Comparison of ENCODE assay signal across 13 mouse cellular contexts in genomic region chr17:50054586-50054985, GRCm38 (mm10).
DNase-seq lines count a peak whose midpoint lies in the region; ATAC-seq lines count a peak whose summit lies in the region.
"Had no signal": no experiment of that assay in that cellular context is flagged by ENCODE, and none has a peak within 500 bp of the region (broad histone marks: within the 10 kb centered on the region; RNA-seq: fewer than 3 reads in every experiment).

No protein-coding gene starts in this region.

- H3K27ac ChIP-seq in embryonic facial prominence, embryonic 15.5 days (replicated peaks): 0 out of 2 replicates have a peak overlapping the region, but pooled peaks have one; percentile 17
- H3K27ac ChIP-seq in embryonic facial prominence, embryonic 10.5 days (replicated peaks): no peak overlapping the region

- H3K9ac ChIP-seq in embryonic facial prominence, embryonic 15.5 days: no peak overlapping the region
- H3K9ac ChIP-seq: midbrain, embryonic 15.5 days had no signal

- no peak for DNase-seq in embryonic facial prominence, embryonic 10.5 days (ENCODE audit: low spot score)
- DNase-seq in layer of hippocampus, adult 8-10 months (ENCODE audit: low spot score in 2 of 2): peak; percentile 55 to 63
- DNase-seq in layer of hippocampus, postnatal 25 days (ENCODE audit: extremely low spot score in 1 of 2, low spot score in 1 of 2): no peak
- peak; percentile 30 to 43 for DNase-seq in layer of hippocampus, postnatal 10 days (ENCODE audit: low spot score in 2 of 2)
- DNase-seq: heart, postnatal 14 days; kidney, adult 2 months; lung, postnatal 10 days; thymus, postnatal 14 days had no signal

- no peak overlapping the region for H3K4me2 ChIP-seq in embryonic facial prominence, embryonic 15.5 days (replicated peaks)
- H3K4me2 ChIP-seq: midbrain, embryonic 15.5 days had no signal

- WGBS in embryonic facial prominence, embryonic 15.5 days: 74% methylated on average over 7 of the region's 7 CpGs
- 91% methylated on average over 7 of the region's 7 CpGs for WGBS in embryonic facial prominence, embryonic 10.5 days

- no peaks in the 10 kb centered on the region for H3K27me3 ChIP-seq in embryonic facial prominence, embryonic 15.5 days
- H3K27me3 ChIP-seq in embryonic facial prominence, embryonic 10.5 days (replicated peaks; ENCODE audit: low read depth, poor library complexity, severe bottlenecking): no peaks in the 10 kb centered on the region
- H3K27me3 ChIP-seq: midbrain, embryonic 15.5 days had no signal

- no peak for ATAC-seq in embryonic facial prominence, embryonic 15.5 days (ENCODE audit: insufficient number of reproducible peaks, low FRiP score, low TSS enrichment, low read depth)
- ATAC-seq in common myeloid progenitor, adult 5-6 weeks (replicated peaks; ENCODE audit: low read depth, poor library complexity, severe bottlenecking): peak; percentile 46; the same call in 1 of the 2 replicates
- no peak for ATAC-seq in inflammation-experienced regulatory T-cells, adult 6 months
- no peak; the same call in 1 of the 2 replicates for ATAC-seq in megakaryocyte progenitor cell, adult 5-6 weeks (replicated peaks; ENCODE audit: poor library complexity)

- peaks cover 15% of the 10 kb centered on the region for H3K4me1 ChIP-seq in embryonic facial prominence, embryonic 15.5 days
- peaks cover 13% of the 10 kb centered on the region for H3K4me1 ChIP-seq in embryonic facial prominence, embryonic 10.5 days

- H3K9me3 ChIP-seq in embryonic facial prominence, embryonic 15.5 days (replicated peaks): no peaks in the 10 kb centered on the region
- no peaks in the 10 kb centered on the region for H3K9me3 ChIP-seq in embryonic facial prominence, embryonic 10.5 days
- H3K9me3 ChIP-seq: midbrain, embryonic 15.5 days had no signal

- H3K36me3 ChIP-seq in embryonic facial prominence, embryonic 15.5 days: no peaks in the 10 kb centered on the region
- no peaks in the 10 kb centered on the region for H3K36me3 ChIP-seq in embryonic facial prominence, embryonic 10.5 days (replicated peaks)
- H3K36me3 ChIP-seq: midbrain, embryonic 15.5 days had no signal

- H3K4me3 ChIP-seq in embryonic facial prominence, embryonic 15.5 days (replicated peaks): no peak overlapping the region
- H3K4me3 ChIP-seq in embryonic facial prominence, embryonic 10.5 days: no peak overlapping the region
- H3K4me3 ChIP-seq: midbrain, embryonic 15.5 days had no signal

Comparison
In these comparisons a context has a peak if more than half of its experiments do, and no peak if none do; other contexts are left out.
1. DNase-seq: peak in layer of hippocampus, adult 8-10 months (2 of 2) and layer of hippocampus, postnatal 10 days (2 of 2); none in embryonic facial prominence, embryonic 10.5 days (single experiment) and layer of hippocampus, postnatal 25 days (0 of 2).